Mouse (Mus musculus) E14TG2a.4 (cell line): ENCODE data around the gene Rab5c.

Source experiments
- H3K27me3 ChIP-seq: 2 replicates; pipeline ENCODE4 v1.6.1; 2014; ENCODE audit warnings: low read length, control low read depth; ENCODE audit not compliant: insufficient read depth
- H3K36me3 ChIP-seq: 2 replicates; pipeline ENCODE4 v1.6.1; 2014; ENCODE audit warnings: low read length, control low read depth; ENCODE audit not compliant: insufficient read depth
- H3K4me1 ChIP-seq: replicated peaks from 2 replicates; pipeline ENCODE4 v1.6.1; 2014; ENCODE audit warnings: low read depth, low read length, control low read depth
- H3K4me3 ChIP-seq: replicated peaks from 2 replicates; pipeline ENCODE4 v1.5.1; 2014; ENCODE audit warnings: mild to moderate bottlenecking, low read length
- H3K9me3 ChIP-seq: 2 replicates; pipeline ENCODE4 v1.6.1; 2014; ENCODE audit warnings: low read length, control low read depth
- CTCF ChIP-seq: conservative IDR thresholded peaks from 2 replicates; pipeline ENCODE4 v1.5.1; 2014; ENCODE audit warnings: low read length
- NANOG ChIP-seq: IDR thresholded peaks from 2 replicates; pipeline ENCODE4 v1.6.1; 2014; ENCODE audit warnings: borderline replicate concordance, low read length, mixed read lengths
- POU5F1 ChIP-seq: IDR thresholded peaks from 2 replicates; pipeline ENCODE4 v1.6.1; 2014; ENCODE audit warnings: low read length, borderline replicate concordance

Gene Rab5c

GRCm38 (mm10) chr11:100738066-100738604, at the start of gene Rab5c:
Gene Rab5c (minus strand): TSS chr11:100738215.
- H3K27me3 ChIP-seq, result no peaks in the 10 kb centered on the region
- peak within 1 kb of the TSS; percentile 100 for H3K4me3 ChIP-seq
- peaks cover 27% of the 10 kb centered on the region for H3K36me3 ChIP-seq
- no peaks in the 10 kb centered on the region for H3K9me3 ChIP-seq
- H3K4me1 ChIP-seq, result peaks cover 51% of the 10 kb centered on the region
- no peak for TF ChIP-seq POU5F1
- no peak for TF ChIP-seq NANOG
- no peak for TF ChIP-seq CTCF

- Histone ChIP-seq H3K9me3 (no peaks in the 10 kb centered on the region), H3K4me1 (peaks cover 30% of the 10 kb centered on the region), H3K4me3 (no peak overlapping the region), H3K27me3 (no peaks in the 10 kb centered on the region), H3K36me3 (no peaks in the 10 kb centered on the region)
- TF ChIP-seq CTCF (no peak), NANOG (no peak), POU5F1 (no peak)
Observed at GRCm38 (mm10) chr11:100785774-100786173, 47.8 kb upstream of the Rab5c start.

GRCm38 (mm10) chr11:100784286-100784685, 46.3 kb upstream of the Rab5c start:
- Histone ChIP-seq H3K4me1 (peaks cover 37% of the 10 kb centered on the region), H3K27me3 (no peaks in the 10 kb centered on the region), H3K4me3 (no peak overlapping the region), H3K36me3 (no peaks in the 10 kb centered on the region), H3K9me3 (no peaks in the 10 kb centered on the region)
- TF ChIP-seq POU5F1 (no peak), NANOG (no peak), CTCF (no peak)

- H3K4me3 ChIP-seq, result peak overlapping the region; percentile 69
- TF ChIP-seq CTCF (no peak), POU5F1 (no peak), NANOG (no peak)
Observed at GRCm38 (mm10) chr11:100782568-100782967, 44.6 kb upstream of the Rab5c start.

GRCm38 (mm10) chr11:100781763-100782475, 43.9 kb upstream of the Rab5c start:
- Histone ChIP-seq H3K27me3 (no peaks in the 10 kb centered on the region), H3K4me3 (peak overlapping the region; percentile 69), H3K9me3 (no peaks in the 10 kb centered on the region), H3K36me3 (no peaks in the 10 kb centered on the region), H3K4me1 (peaks cover 37% of the 10 kb centered on the region)
- no peak for TF ChIP-seq CTCF
- TF ChIP-seq POU5F1, result no peak
- no peak for TF ChIP-seq NANOG

More at GRCm38 (mm10) chr11:100782568-100782967, 44.6 kb upstream of the Rab5c start:
- Histone ChIP-seq H3K27me3 (no peaks in the 10 kb centered on the region), H3K4me1 (peaks cover 37% of the 10 kb centered on the region), H3K9me3 (no peaks in the 10 kb centered on the region), H3K36me3 (no peaks in the 10 kb centered on the region)

GRCm38 (mm10) chr11:100780247-100780646, 42.2 kb upstream of the Rab5c start:
- TF ChIP-seq NANOG (no peak), POU5F1 (no peak), CTCF (no peak)
- Histone ChIP-seq H3K4me3 (no peak overlapping the region), H3K36me3 (no peaks in the 10 kb centered on the region), H3K27me3 (no peaks in the 10 kb centered on the region), H3K4me1 (peaks cover 37% of the 10 kb centered on the region), H3K9me3 (no peaks in the 10 kb centered on the region)

- Histone ChIP-seq H3K36me3 (no peaks in the 10 kb centered on the region), H3K9me3 (no peaks in the 10 kb centered on the region), H3K27me3 (no peaks in the 10 kb centered on the region), H3K4me3 (no peak overlapping the region), H3K4me1 (peaks cover 39% of the 10 kb centered on the region)
- TF ChIP-seq NANOG (no peak), POU5F1 (no peak), CTCF (no peak)
Observed at GRCm38 (mm10) chr11:100778069-100778468, 40.1 kb upstream of the Rab5c start.

- no peaks in the 10 kb centered on the region for H3K9me3 ChIP-seq
- H3K4me3 ChIP-seq, result no peak overlapping the region
- H3K27me3 ChIP-seq, result no peaks in the 10 kb centered on the region
- TF ChIP-seq CTCF (no peak), NANOG (no peak), POU5F1 (no peak)
- H3K4me1 ChIP-seq, result peaks cover 30% of the 10 kb centered on the region
- H3K36me3 ChIP-seq, result no peaks in the 10 kb centered on the region
Observed at GRCm38 (mm10) chr11:100775921-100776320, 37.9 kb upstream of the Rab5c start.

GRCm38 (mm10) chr11:100774261-100774660, 36.2 kb upstream of the Rab5c start:
- Histone ChIP-seq H3K9me3 (no peaks in the 10 kb centered on the region), H3K27me3 (no peaks in the 10 kb centered on the region), H3K4me3 (peak overlapping the region; percentile 57), H3K4me1 (peaks cover 33% of the 10 kb centered on the region), H3K36me3 (peaks cover 1% of the 10 kb centered on the region; the same call in 1 of the 2 replicates)
- TF ChIP-seq POU5F1 (no peak), NANOG (no peak), CTCF (no peak)
